Mouse (Mus musculus): ENCODE data around the gene Hmcn1.

The Hmcn1 gene

GRCm38 (mm10) chr1:150992711-150993161 is 499 bp downstream of the Hmcn1 start:
- DNase-seq (ENCODE audit: low spot score) = no peak

GRCm38 (mm10) chr1:150991745-150992554 is 1.3 kb downstream of the Hmcn1 start:
- DNase-seq (ENCODE audit: low spot score) = no peak

- no peak for DNase-seq (ENCODE audit: low spot score)
Measured at GRCm38 (mm10) chr1:150984888-150985287, 8.3 kb downstream of the Hmcn1 start.

GRCm38 (mm10) chr1:150984092-150984503 is 9.1 kb downstream of the Hmcn1 start:
- DNase-seq (ENCODE audit: low spot score) = no peak

GRCm38 (mm10) chr1:150978651-150979050 is 14.6 kb downstream of the Hmcn1 start:
- no peak for DNase-seq (ENCODE audit: low spot score)

GRCm38 (mm10) chr1:150976263-150976662 is 17.0 kb downstream of the Hmcn1 start:
- no peak for DNase-seq (ENCODE audit: low spot score)

GRCm38 (mm10) chr1:150959486-150960074 is 33.7 kb downstream of the Hmcn1 start:
- no peak for DNase-seq (ENCODE audit: low spot score)

GRCm38 (mm10) chr1:150951004-150951403 is 42.2 kb downstream of the Hmcn1 start:
- no peak for DNase-seq (ENCODE audit: low spot score)

GRCm38 (mm10) chr1:150950046-150950445 is 43.2 kb downstream of the Hmcn1 start:
- DNase-seq (ENCODE audit: low spot score) = no peak

- DNase-seq (ENCODE audit: low spot score) = no peak
Measured at GRCm38 (mm10) chr1:150948911-150949310, 44.3 kb downstream of the Hmcn1 start.

- DNase-seq (ENCODE audit: low spot score) = no peak
Measured at GRCm38 (mm10) chr1:150943601-150944000, 49.6 kb downstream of the Hmcn1 start.

- no peak for DNase-seq (ENCODE audit: low spot score)
Measured at GRCm38 (mm10) chr1:150942143-150942542, 51.1 kb downstream of the Hmcn1 start.

- DNase-seq (ENCODE audit: low spot score) = peak; percentile 59
Measured at GRCm38 (mm10) chr1:150936821-150937220, 56.4 kb downstream of the Hmcn1 start.

GRCm38 (mm10) chr1:150933616-150934015 is 59.6 kb downstream of the Hmcn1 start:
- no peak for DNase-seq (ENCODE audit: low spot score)

GRCm38 (mm10) chr1:150920860-150921259 is 72.4 kb downstream of the Hmcn1 start:
- no peak for DNase-seq (ENCODE audit: low spot score)

- no peak for DNase-seq (ENCODE audit: low spot score)
Measured at GRCm38 (mm10) chr1:150920276-150920675, 73.0 kb downstream of the Hmcn1 start.

GRCm38 (mm10) chr1:150914936-150915335 is 78.3 kb downstream of the Hmcn1 start:
- DNase-seq (ENCODE audit: low spot score) = peak; percentile 12

GRCm38 (mm10) chr1:150913586-150914136 is 79.6 kb downstream of the Hmcn1 start:
- no peak for DNase-seq (ENCODE audit: low spot score)

GRCm38 (mm10) chr1:150909642-150910041 is 83.6 kb downstream of the Hmcn1 start:
- DNase-seq (ENCODE audit: low spot score) = no peak

- DNase-seq (ENCODE audit: low spot score) = no peak
Measured at GRCm38 (mm10) chr1:150893677-150894188, 99.5 kb downstream of the Hmcn1 start.

- no peak for DNase-seq (ENCODE audit: low spot score)
Measured at GRCm38 (mm10) chr1:150890017-150890416, 103.2 kb downstream of the Hmcn1 start.

- DNase-seq (ENCODE audit: low spot score) = no peak
Measured at GRCm38 (mm10) chr1:150886267-150886666, 107.0 kb downstream of the Hmcn1 start.

GRCm38 (mm10) chr1:150878421-150878820 is 114.8 kb downstream of the Hmcn1 start:
- DNase-seq (ENCODE audit: low spot score) = no peak

Measured in yolk sac, embryonic 10.5 days (tissue).